Mouse (Mus musculus): ENCODE results near the gene Mpdu1.
A peak's percentile ranks its signal among the peaks of the same experiment; 100 is the strongest.

Gene Mpdu1

DNA sequence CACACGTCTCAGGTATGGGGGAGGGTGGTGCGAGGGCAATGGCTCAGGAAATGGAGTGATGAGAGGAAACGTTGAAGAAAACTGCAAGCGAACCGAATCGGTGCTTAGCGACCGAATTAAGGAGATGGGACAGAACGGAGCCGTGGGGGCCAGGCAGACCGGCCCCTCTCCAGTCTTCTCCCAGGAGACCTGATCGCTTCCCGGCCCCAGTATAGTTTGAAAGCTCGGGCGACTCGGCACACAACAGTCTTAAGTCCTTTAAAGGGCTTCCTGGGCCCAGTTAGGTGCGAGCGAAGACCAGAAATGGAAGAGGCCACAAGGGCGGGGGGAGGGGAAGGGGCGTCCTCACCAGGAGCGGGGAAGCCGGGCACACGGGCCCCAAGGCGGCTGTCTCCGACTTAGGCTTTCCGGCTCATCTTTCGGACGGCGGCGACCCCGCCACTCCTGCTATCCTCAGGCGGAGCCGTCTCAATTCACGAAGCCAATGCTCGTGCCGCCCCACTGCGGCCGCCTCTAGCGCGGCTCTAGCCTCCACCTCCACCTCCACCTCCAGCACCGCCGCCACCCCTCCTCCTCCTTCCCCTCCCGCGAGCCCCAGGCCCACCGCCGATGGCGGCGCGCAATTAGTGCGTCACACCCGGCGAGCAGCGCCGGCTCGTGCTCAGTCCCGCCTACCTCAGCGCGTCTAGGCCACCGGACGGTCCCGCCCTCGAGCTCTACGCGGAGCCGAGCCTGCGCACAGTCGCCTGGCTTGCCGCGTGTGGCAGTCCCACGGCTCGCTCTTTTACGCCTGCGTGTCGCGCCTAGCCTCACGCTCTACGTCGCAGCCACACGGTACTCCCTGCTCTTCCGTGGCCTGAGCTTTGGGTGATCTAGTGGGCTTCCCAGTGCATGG lies 19.1 kb upstream of the Mpdu1 start, which contains the start of gene Senp3:
Gene Senp3, minus strand, starts transcription at position 771 of the 895 bp plus-strand sequence.
- no peak; the same call in 1 of the 2 replicates for TF ChIP-seq GATA4 (IDR thresholded peaks at IDR 0.05; ENCODE audit: insufficient replicate concordance, low read length)

DNA sequence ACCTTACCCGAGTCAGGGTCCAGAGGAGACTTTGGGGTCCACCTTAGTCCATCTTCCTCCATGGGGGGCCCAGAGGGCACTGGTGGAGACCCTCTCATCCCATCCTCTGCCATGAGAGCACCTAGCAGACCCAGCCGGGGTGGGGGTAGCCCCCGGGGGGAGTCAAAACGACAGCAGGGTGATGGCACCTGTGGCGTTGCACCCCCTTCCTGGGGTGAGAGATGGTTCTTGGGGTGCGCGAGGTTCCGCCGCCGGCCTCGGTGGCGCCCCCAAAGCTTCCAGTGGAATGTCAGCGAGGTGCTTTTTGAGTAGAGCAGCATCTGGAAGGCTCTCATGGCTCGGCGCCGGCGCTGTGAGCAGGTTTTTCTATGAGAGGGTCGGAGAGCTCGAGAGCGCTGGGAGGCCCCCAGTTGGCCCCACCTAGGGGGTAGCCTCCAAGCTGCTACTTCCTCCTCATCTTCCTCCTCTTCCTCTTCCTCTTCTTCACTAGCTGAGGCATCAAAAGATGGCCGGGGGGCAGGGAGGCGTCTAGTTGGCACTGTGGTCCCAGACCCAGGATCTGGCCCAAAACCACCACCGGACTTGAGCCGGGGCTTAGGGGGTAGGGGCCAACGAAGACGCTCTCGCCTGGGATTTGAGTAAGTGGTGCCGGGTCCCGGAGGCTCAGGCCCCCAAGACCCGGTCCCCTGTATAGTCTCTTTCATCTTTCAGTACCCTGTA lies 17.9 kb upstream of the Mpdu1 start:
- no peak for TF ChIP-seq GATA4 (IDR thresholded peaks at IDR 0.05; ENCODE audit: insufficient replicate concordance, low read length)

DNA sequence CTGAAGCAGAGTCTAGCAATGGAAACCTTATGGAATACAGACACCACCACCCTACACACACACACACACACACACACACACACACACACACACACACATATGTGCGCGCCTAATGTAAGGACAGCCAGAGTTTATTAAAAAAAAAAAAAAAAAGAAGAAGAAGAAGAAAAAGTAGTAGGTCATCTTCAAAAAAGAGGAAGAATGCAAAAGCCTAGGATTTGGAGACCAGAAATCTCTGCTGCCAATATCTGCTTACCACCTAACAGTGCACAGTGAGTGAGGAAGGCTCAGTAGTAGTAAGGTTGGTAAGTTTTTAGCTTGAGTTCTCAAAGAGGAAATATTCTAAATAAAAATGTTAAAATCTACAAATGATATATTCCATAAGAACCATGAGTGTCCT lies 16.7 kb upstream of the Mpdu1 start:
- no peak for TF ChIP-seq GATA4 (IDR thresholded peaks at IDR 0.05; ENCODE audit: insufficient replicate concordance, low read length)

DNA sequence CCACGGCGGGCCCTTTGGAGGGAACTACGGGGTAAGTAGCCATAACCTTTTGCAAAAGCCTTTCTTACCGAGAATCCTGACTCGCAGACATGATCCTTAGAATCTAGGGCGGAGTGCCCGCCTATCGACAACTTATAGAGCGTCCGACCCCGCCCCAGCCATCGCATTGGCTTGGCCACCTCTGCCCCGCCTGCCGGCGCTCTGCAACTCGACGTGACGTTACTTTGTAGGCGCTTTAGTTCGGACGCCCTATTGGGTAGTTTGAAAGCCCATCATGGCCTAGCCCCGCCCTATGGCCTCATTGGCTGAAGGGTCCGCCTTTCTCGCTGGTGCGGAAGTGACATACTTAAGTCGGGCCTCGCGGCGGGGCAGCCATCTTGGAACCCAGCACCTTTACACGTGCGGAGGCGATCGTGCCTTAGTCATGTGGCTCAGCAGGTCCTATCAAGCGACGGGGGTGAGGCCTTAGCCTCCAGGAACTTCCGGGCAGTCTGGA lies 9.8 kb upstream of the Mpdu1 start, which contains the start of gene Eif4a1:
Gene Eif4a1, minus strand, starts transcription at position 213 of the 496 bp plus-strand sequence.
- TF ChIP-seq GATA4 (IDR thresholded peaks at IDR 0.05; ENCODE audit: insufficient replicate concordance, low read length), result peak; percentile 30; the same call in 1 of the 2 replicates

DNA sequence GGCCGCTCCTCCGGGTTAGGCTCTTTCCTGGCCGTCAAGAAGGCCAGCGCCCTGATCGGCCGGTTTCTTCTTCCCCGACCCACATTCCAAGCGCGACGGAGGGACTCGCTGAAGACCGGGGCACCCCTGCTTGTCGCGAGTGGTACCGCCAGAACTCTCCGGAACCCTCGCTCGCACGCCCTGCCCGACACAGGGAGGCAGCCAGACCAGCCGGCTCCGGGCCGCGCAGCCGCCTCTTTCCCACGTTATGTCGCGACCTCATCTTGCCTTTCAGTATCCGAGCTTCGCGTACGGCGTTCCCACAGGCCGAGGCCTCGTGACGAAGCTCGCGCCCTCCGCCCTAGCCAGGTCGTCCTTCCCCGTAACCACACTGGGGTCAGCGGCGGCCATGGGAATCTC lies 9.3 kb upstream of the Mpdu1 start:
- TF ChIP-seq GATA4 (IDR thresholded peaks at IDR 0.05; ENCODE audit: insufficient replicate concordance, low read length), result no peak

DNA sequence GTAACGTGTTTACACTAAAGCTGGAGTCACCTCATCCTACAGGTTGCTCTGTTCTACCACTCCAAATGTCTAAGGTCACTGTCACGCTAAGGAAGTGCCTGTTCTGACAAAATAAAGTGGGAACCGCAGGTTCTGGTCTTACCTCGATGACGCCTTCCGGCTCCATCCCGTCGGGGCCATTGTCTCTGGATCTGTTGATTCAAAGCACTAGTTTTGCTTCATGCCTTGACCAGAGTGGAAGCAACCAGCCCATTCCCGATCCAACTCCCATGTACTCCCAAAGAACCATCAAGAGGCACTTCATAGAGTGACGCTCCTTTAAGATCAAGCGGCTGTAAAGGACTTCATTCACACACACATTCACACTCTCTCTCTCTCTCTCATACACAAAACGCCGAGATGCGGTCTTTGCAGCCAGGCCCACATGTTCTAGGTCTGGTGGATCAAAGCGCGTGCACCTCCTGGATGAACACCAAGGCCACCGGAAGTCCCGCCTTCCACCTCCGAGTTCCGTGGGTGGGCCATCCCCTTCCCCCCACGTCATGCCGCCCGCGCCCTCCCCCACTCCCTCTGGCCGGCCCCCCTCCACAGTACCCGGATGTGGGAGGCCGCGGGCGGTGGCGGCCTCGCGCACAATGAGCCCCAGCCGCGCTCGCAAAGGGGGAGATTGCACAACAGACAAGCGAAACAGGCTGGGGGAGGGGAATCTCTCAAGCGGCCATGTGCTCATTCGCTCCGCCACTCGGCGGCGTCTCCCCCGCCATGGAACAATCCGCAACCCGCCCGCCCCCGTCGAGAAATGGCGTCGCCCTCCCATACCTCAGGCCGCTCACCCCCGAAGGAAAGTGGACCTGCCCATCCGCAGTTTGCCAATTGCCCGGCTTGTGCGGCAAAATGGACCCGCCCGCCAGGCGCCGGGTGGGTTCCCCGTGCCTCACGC lies 8.6 kb upstream of the Mpdu1 start:
- TF ChIP-seq GATA4 (IDR thresholded peaks at IDR 0.05; ENCODE audit: insufficient replicate concordance, low read length), result peak; percentile 60; the same call in 1 of the 2 replicates

DNA sequence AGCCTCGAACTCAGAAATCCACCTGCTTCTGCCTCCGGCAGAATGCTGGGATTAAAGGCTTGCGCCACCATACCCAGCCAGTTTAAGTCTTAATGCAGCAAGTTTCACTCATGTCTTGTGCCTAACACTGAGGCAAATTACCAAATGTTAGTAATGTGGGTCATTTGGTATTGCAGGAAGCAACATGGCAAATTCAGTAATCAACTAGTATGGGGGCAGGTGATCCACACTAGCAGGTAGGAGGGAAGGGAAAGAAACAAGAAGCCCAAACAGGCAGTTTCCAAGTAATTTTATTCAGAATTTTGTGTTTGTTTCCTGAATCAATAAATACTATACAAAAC lies 4.2 kb upstream of the Mpdu1 start:
- no peak for TF ChIP-seq GATA4 (IDR thresholded peaks at IDR 0.05; ENCODE audit: insufficient replicate concordance, low read length)

DNA sequence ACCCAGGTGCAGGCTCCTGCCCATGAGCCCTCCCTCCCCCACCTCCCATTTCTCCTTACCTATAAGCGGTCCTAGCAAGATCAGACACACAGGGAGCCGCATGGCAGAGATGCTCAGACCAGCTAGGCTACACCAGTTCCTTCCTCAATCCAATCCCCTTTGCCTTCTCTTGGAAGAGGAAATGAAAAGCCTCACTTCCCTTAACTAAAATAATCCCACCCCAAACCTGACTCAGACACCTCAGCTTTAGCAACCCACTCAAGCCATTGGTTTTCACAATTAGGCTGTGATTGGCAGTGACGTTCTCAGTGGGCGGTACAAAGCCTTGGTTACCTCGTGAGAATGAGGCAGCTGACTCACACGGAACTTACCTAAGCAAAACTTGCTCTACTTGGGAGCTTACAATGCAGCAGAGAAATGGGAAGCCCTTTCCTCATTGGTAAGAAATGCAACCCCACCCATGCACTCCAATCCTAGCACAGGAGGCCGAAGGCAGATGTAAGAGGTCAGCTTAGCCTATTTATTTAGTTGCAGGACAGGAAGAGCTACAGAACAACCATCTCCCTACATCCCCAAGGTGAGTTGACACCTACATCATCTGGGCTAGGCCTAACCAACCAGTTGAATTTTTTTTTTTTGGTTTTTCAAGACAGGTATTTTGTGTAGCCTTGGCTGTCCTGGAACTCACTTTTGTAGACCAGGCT lies 3.7 kb upstream of the Mpdu1 start, which contains the start of gene Cd68:
Gene Cd68, minus strand, starts transcription at position 193 of the 704 bp plus-strand sequence.
- TF ChIP-seq GATA4 (IDR thresholded peaks at IDR 0.05; ENCODE audit: insufficient replicate concordance, low read length), result no peak

DNA sequence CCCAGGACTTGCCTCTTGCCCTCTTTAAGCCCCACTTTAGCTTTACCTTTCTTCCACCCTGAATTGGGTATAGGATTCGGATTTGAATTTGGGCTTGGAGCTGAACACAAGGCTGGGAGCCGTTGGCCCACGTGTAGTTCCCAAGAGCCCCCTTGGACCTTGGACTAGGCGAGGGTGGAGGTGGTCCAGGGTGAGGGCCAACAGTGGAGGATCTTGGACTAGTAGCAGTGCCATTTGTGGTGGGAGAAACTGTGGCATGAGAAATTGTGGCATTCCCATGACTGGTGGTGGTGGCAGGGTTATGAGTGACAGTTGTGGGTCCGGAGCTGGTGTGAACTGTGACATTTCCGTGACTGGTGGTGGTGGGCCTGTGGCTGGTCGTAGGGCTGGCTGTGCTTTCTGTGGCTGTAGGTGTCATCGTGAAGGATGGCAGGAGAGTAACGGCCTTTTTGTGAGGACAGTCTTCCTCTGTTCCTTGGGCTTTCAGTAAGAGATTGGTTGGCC lies 3.1 kb upstream of the Mpdu1 start:
- TF ChIP-seq GATA4 (IDR thresholded peaks at IDR 0.05; ENCODE audit: insufficient replicate concordance, low read length), result no peak

DNA sequence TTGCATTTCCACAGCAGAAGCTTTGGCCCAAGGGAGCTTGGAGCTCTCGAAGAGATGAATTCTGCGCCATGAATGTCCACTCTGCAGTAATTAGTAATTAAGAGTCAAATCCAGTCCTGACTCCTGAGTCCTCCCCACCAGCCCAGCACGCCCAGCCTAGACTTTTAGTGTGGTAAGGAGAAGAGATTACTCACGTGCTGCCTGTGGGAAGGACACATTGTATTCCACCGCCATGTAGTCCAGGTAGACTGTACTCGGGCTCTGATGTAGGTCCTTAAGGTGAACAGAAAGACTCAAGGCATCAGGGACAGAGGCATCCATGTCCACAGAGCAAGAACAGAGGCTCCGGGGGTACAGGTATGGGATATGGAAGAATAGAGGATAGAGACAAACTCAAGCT lies 2.4 kb upstream of the Mpdu1 start:
- TF ChIP-seq GATA4 (IDR thresholded peaks at IDR 0.05; ENCODE audit: insufficient replicate concordance, low read length), result no peak

DNA sequence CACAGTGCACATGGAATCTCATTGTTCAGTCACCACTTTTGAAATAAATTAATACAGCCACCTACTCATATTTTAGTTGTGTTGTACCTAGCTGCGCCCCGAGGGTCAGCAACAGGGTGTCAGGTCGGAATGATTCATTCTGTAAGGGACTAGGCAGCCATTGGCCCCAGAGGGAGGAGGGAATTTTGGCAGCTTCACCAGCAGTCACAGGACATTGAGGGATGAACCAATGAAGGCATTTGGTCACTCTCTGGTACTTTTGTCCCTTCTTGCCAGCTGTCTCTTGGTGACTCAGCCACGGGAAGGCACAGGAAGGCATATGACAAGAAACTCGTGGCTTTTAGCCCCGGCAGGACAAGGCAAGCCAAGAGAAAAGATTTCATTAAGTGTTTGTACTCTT lies 1.4 kb upstream of the Mpdu1 start:
- no peak for TF ChIP-seq GATA4 (IDR thresholded peaks at IDR 0.05; ENCODE audit: insufficient replicate concordance, low read length)

DNA sequence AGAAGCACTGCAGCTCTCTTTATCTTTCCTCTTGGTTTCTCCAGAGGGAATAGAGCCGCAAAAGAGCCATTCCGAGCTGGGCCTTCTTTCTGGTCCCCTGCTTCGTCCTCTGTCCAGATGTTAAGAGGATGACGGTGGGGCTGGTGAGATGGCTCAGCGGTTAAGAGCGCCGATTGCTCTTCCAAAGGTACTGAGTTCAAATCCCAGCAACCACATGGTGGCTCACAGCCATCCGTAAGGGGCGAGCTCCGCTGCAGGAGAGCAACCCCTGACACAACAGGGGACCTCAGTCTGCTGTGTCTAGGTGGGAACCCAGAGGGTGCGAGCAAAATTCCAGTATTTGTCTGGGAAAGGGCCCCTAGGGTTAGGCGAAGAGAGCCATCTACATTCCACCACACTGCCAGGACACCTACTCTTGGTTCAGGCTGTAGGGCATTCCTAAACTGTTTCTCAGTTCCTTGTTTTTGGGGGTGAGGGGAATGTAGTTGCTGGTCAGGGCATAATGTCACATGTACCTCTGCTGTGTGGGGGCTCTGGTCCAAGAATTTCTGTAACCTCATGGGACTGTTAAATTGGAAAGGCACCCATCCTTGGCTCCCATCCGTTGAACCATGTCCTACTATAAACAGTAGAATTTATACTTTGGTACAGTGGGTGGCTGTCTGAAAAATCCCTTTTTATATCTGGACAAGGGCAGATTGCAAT lies 677 bp upstream of the Mpdu1 start:
- TF ChIP-seq GATA4 (IDR thresholded peaks at IDR 0.05; ENCODE audit: insufficient replicate concordance, low read length), result no peak

DNA sequence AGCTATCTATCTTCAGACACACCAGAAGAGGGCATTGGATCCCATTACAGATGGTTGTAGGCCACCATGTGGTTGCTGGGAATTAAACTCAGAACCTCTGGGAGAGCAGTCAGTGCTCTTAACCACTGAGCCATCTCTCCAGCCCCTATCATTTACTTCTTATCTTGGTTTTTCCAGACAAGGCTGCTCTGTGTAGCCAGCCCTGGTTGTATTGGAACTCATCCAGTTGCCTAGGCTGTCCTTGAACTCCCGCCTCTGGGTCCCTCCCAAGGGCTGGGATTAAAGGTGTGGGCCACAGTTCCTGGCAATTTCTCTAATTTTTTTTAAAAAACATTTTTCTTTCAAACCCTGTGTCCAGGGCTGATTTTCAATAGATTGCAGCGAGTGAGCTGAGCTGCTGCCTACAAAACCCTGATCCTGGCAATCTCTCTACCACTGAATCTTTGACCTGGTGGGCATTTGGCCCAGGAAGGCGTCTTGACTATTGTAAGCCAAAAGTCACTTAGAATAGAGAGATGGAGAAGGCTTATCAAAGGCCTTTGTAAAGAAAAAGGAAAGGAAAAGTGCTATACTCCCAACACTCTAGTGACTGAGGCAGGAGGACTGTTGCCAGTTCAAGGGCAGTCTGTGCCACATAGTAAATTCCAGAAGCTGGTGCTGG lies 1.1 kb downstream of the Mpdu1 start:
- TF ChIP-seq GATA4 (IDR thresholded peaks at IDR 0.05; ENCODE audit: insufficient replicate concordance, low read length), result no peak

Measured in liver, adult (tissue).